Mouse (Mus musculus) fibroblast of lung, adult 2 months (primary cell): ENCODE results near the gene Exph5.

ENCODE experiments used
- DNase-seq: peaks from one replicate; pipeline ENCODE4 v3.0.0-alpha.2; 2011; ENCODE audit warnings: low read depth

Exph5 gene

GRCm38 (mm10) chr9:53301269-53301720 is at the start of gene Exph5:
TSS of gene Exph5 (plus strand) at chr9:53301670.
- DNase-seq = no peak

DNA sequence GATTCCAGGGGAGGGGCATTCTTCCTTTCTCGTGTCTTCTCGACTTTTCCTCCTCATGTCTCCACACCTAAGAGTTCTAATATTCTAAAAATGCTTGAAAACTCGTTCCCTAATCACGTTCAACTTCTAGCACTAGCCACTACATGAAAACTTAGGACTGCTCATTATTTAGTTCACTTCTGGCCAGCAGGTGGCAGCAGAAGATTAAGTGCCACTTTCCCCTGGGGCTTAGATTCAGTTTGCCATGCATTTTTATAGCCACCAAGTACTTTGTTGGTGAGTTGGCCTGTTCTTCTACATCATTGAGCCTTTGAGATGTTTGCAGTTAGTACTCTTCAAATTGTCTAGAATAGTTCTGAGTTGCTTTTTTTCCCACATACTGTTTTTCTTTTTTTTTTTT is 47.1 kb upstream of the Exph5 start:
- peak; percentile 50 for DNase-seq

DNA sequence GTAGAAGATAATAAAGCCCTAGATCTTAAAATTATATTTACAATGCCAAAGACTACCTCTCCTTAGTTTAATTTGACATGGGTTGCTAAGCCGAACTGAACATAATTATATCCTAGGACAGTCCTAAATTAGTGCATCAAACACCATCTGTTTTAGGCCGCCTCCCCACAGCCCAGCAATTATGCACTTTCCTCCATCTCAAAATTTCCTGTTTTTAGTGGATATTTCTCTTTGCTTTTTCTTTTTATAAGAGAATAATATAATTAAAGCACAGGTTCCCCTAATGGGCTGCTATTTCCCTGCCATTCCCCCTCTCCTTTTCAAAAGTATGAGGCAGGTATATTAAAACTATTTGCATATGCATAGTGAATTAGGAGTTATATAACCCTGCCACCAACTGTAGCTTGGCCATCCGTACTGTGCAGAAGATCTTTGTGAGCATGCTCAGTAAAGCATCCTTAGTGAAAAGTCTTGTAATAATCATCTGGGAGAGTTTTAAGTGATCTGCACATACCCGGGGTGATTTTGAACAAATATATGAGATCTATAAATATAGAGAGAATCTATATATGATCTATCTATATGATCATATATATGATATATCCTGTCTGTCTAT is 44.7 kb upstream of the Exph5 start:
- no peak for DNase-seq

- DNase-seq = no peak
Measured at GRCm38 (mm10) chr9:53257772-53258171, 43.7 kb upstream of the Exph5 start.

DNA sequence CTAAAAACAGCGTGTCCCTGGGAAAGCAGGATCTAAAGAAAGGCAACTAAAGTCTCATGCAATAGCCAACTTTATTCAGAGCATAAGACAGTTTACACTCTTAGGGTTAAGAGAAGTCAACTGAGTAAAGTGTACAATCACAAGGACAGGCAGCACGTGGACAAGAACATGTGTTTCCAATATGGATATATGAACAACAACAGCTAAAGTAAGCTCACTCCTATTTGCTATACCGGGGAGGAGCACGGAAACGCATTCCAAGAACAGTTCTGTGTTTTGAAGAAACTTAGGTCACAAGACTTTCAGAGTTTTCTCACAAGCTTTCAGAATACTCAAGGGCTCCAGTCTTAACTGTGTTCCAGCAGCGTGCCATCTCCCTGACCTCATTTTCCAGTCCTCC is 43.3 kb upstream of the Exph5 start:
- no peak for DNase-seq

- DNase-seq = no peak
Measured at GRCm38 (mm10) chr9:53264387-53264786, 37.1 kb upstream of the Exph5 start.

GRCm38 (mm10) chr9:53265589-53265988 is 35.9 kb upstream of the Exph5 start:
- no peak for DNase-seq

- no peak for DNase-seq
Measured at GRCm38 (mm10) chr9:53268036-53268435, 33.4 kb upstream of the Exph5 start.

- DNase-seq = no peak
Measured at GRCm38 (mm10) chr9:53268731-53269465, 32.6 kb upstream of the Exph5 start.

GRCm38 (mm10) chr9:53269466-53269755 is 32.1 kb upstream of the Exph5 start:
- no peak for DNase-seq

DNA sequence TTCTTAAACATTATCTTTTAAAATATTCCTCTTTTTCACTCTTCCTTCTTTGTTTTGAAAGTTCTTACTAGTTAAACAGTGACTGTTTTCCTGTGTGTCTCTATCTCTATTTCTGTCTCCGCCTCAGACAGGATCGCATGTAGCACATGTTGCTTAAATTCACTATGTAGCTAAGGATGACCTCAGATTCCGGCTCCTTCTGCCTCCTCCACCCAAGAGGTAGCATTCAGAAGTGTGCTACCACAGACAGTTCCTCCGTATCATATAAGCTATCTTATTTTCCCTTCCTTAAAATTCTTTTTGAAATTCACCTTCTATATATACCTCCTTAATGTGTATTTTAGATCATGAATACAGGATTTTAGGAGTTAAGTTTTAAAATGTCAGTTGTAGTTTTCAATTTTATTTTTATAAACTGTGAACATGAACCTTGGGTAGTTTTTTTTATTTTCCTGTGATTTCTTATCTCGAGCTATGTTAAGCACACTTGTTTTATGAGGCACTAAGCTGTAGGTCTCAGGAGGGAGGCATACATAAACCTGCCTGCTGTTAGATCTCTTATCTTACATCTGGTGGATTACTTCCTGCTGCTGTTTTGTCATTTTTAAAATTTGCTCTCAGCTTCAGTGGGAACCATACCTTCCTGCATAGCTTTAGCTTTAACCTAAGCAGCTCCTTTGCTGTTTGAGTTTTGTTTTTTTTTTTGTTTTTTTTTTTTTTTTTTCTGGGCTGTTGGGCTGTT is 30.0 kb upstream of the Exph5 start:
- no peak for DNase-seq

GRCm38 (mm10) chr9:53272207-53272606 is 29.3 kb upstream of the Exph5 start:
- DNase-seq = no peak

DNA sequence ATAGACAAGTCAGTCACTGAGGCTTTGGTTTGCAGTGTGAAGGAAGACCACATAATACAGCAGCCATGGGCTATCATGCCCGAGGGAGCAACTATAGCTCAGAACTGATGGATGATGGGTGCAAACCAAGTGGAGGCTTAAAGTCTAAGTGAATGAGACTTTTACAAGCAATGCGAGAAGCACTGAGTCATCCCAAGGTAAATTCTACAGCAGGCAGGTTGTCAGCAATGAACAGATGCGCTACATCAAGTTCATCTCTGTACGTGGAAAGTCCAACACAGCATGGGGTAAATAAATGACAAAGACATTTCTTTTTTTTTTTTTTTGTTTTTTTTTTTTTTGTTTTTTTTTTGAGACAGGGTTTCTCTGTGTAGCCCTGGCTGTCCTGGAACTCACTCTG is 28.8 kb upstream of the Exph5 start:
- DNase-seq = no peak

DNA sequence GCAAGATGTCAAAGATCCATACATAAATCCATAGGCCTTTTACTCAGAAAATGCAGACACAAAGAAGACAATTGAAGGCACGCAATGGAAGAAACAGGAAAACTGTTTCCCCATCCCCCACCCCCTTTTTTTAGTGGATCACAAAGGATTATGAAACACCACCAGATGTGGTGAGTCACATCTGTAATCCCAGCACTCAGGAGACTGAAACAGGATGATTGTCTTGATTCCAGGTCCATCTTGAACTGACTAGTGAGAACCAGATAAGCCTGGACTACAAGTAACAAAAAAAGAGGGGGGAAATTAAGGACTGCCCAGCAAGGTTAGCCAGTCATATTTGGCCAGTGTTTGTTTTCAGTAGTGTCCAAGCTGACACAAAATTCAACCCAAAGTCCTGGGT is 25.1 kb upstream of the Exph5 start:
- DNase-seq = no peak

GRCm38 (mm10) chr9:53278997-53279396 is 22.5 kb upstream of the Exph5 start:
- DNase-seq = no peak

DNA sequence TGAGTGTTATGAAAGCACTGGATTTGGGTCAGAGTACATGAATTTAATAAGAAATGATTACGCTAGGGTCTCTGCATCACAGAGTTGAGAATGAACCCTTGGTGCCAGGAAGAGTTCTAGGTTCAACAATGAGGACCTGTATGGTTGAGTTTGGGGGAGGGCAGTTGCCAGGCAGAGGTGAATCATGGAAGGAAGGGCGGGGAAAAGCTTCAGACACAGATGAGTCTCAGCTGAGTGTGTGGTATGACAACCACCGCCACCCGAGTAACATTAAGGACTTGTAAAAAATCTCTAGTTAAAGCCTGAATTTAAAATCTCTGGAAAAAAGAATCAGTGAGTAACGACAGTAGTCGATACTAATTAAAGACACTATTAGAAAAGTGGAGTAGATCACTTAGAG is 14.7 kb upstream of the Exph5 start:
- no peak for DNase-seq

DNA sequence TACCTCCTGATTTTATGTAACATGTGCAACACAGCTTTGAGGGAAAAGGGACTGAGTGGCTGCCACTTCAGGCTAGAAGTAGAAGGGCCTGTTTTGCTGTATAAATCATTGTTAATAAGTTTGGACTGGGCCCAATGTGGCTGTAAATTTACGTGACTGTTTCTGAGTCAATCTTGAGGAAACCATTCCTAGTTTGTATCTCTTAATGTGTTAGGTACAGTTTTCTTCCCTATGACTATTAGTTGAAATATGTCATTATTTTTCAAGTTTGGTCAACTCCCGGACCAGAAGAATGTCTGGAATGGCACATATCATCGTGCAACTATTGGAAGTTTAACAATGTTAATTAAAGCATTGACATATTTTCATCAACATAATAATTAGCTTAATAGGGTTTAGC is 11.5 kb upstream of the Exph5 start:
- no peak for DNase-seq

- no peak for DNase-seq
Measured at GRCm38 (mm10) chr9:53292833-53293232, 8.6 kb upstream of the Exph5 start.

DNA sequence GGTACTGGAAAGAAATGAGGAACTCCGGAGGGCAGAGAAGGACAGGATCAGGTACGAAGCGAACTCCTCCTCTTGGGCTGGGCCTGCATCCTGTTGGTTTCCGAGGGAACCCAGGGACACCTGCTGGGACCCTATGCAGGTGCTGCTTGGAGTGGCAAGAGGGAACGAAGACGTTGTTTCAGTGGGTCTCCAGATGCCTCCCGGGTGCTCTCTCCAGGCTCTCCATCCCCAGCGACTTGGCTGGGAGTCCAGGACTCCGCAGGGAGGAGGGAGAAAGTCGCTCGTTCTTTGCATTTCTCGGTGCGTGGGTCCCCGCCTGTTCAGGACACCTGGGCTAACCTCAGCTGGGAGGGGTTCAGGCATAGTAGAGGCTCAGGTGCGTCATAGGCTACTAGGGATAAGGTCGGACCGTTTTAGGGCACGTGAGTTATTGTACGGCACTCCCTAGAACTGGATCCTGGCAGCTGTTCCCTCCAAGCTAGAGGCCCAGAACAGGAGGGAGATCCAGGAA is 386 bp downstream of the Exph5 start:
- no peak for DNase-seq

GRCm38 (mm10) chr9:53302415-53302814 is 945 bp downstream of the Exph5 start:
- no peak for DNase-seq

- DNase-seq = no peak
Measured at GRCm38 (mm10) chr9:53307904-53308303, 6.4 kb downstream of the Exph5 start.

- no peak for DNase-seq
Measured at GRCm38 (mm10) chr9:53312981-53313380, 11.5 kb downstream of the Exph5 start.
